Mouse (Mus musculus) stomach, embryonic 15.5 days (tissue): ENCODE data around the gene Lgr6. TPM values are rescaled to one million over a fixed set of nuclear protein-coding genes. Genes with fewer than 3 reads are reported as not detected.

Experiments used
- ATAC-seq: fragments of 200-750 bp; cut with Nextera tagmentation; 2 replicates; pipeline ENCODE4 v1.8.0; 2017; ENCODE audit warnings: low read depth, moderate number of reproducible peaks, moderate TSS enrichment; ENCODE audit not compliant: insufficient read depth, low FRiP score
- H3K27ac ChIP-seq: fragments of 300-500 bp; sonication (generic); 2 replicates; pipeline ENCODE4 v1.5.1; 2015; ENCODE audit warnings: mild to moderate bottlenecking, inconsistent platforms
- H3K27me3 ChIP-seq: fragments of 300-500 bp; sonication (generic); replicated peaks from 2 replicates; pipeline ENCODE4 v1.6.1; 2015; ENCODE audit warnings: inconsistent platforms
- H3K36me3 ChIP-seq: fragments of 300-500 bp; sonication (generic); 2 replicates; pipeline ENCODE4 v1.6.1; 2015; ENCODE audit warnings: inconsistent platforms
- H3K4me1 ChIP-seq: fragments of 300-500 bp; sonication (generic); 2 replicates; pipeline ENCODE4 v1.6.1; 2015; ENCODE audit warnings: inconsistent platforms
- H3K4me2 ChIP-seq: fragments of 300-500 bp; sonication (generic); 2 replicates; pipeline ENCODE4 v1.6.1; 2015; ENCODE audit warnings: mild to moderate bottlenecking, inconsistent platforms
- H3K4me3 ChIP-seq: fragments of 300-500 bp; sonication (generic); replicated peaks from 2 replicates; pipeline ENCODE4 v1.5.1; 2015; ENCODE audit warnings: inconsistent platforms
- H3K9ac ChIP-seq: fragments of 300-500 bp; sonication (generic); 2 replicates; pipeline ENCODE4 v1.6.1; 2015; ENCODE audit warnings: inconsistent platforms
- H3K9me3 ChIP-seq: fragments of 300-500 bp; sonication (generic); 2 replicates; pipeline ENCODE4 v1.6.1; 2016; ENCODE audit warnings: inconsistent platforms
- WGBS: fragments of 180-500 bp; shearing (Covaris S2); methylation state at CpG from one replicate; pipeline ENCODE4 v1.1.7; 2015; 5-methylcytosine and 5-hydroxymethylcytosine counted together
- polyA plus RNA-seq: library from polyadenylated mRNA; unstranded; fragments of >200 nt; fragmentation: Nextera tagmentation; extraction: Ambion mirVana; gene quantifications from 2 replicates; pipeline ENCODE4 v1.2.1, GENCODE M21; 2015

Lgr6 gene
- polyA plus RNA-seq, 1 experiment from 2014 or later = 1.6 TPM

DNA sequence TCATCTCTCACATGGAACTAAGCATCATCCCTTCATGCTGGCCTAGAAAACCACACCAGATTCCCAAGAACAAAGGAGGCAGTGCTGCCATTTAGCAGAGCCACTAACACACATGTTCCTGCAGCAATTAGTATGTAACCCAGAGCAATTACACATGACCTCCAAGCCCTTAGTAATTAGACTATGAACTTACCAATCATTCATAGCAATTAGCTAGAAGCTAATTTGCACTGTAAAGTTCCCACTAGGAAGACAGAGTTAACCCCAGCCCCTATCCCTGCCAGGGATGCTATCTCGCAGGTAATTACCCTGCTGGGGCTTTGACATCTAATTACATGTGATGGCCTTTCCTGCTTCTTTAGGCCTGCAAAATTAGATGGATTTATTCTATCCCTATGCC is 78.8 kb downstream of the Lgr6 start:
- Histone ChIP-seq H3K27me3 (no peaks in the 10 kb centered on the region), H3K36me3 (no peaks in the 10 kb centered on the region), H3K4me3 (no peak overlapping the region), H3K27ac (no peak overlapping the region), H3K9me3 (no peaks in the 10 kb centered on the region), H3K9ac (no peak overlapping the region), H3K4me2 (no peak overlapping the region), H3K4me1 (peaks cover 6% of the 10 kb centered on the region)
- ATAC-seq = no peak
- 83% methylated on average over 1 of the region's 1 CpGs for WGBS

DNA sequence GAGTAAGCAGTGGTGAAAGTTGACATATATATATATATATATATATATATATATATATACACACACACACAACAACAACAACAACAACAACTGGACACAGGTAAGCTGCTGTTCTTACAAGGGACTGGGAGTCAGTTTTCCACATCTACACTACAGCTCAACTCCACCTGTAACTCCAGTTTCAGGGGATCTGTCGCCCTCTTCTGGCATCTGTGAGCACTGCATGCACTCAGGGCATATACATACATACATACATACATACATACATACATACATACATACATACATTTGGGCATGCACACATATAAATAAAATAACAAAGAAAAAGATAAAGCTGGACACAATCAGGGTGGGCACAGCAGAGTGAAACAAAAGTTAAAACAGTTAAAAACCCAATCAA is 81.5 kb downstream of the Lgr6 start:
- Histone ChIP-seq H3K4me1 (peaks cover 28% of the 10 kb centered on the region), H3K9me3 (no peaks in the 10 kb centered on the region), H3K4me3 (no peak overlapping the region), H3K4me2 (no peak overlapping the region), H3K27me3 (no peaks in the 10 kb centered on the region), H3K36me3 (no peaks in the 10 kb centered on the region), H3K9ac (no peak overlapping the region), H3K27ac (no peak overlapping the region)
- ATAC-seq = no peak
- WGBS = 75% methylated on average over 1 of the region's 1 CpGs

DNA sequence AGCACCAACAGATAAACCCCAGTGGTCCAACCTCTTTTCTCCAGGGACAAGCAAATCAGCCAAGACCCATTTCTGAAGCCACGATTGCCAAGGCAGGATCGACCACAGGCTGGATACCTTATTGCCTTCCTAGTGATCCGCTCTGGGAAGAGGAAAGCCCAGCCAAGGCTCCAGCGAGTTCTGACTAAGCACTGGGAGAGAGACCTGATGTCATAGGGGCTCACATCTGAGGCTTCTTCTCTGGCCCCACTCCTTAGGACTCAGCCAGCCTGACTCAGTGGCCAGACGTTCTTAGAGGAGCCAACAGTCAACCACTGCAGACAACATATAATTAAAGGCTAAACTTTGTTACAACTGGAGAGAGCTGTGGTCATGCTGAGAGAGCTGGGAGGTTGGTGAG is 83.1 kb downstream of the Lgr6 start:
- H3K4me3 ChIP-seq = no peak overlapping the region
- no peaks in the 10 kb centered on the region for H3K36me3 ChIP-seq
- H3K9me3 ChIP-seq = no peaks in the 10 kb centered on the region
- H3K9ac ChIP-seq = no peak overlapping the region
- no peaks in the 10 kb centered on the region for H3K27me3 ChIP-seq
- no peak overlapping the region for H3K4me2 ChIP-seq
- no peak for ATAC-seq
- peaks cover 28% of the 10 kb centered on the region for H3K4me1 ChIP-seq
- H3K27ac ChIP-seq = no peak overlapping the region
- WGBS = 77% methylated on average over 5 of the region's 5 CpGs

GRCm38 (mm10) chr1:135020970-135021369 is 84.1 kb downstream of the Lgr6 start:
- no peaks in the 10 kb centered on the region for H3K36me3 ChIP-seq
- WGBS = 3% methylated on average over 5 of the region's 5 CpGs
- peaks cover 28% of the 10 kb centered on the region for H3K4me1 ChIP-seq
- H3K9me3 ChIP-seq = no peaks in the 10 kb centered on the region
- H3K4me2 ChIP-seq = peak overlapping the region; percentile 19; the same call in 1 of the 2 replicates
- no peak overlapping the region for H3K4me3 ChIP-seq
- no peaks in the 10 kb centered on the region for H3K27me3 ChIP-seq
- H3K9ac ChIP-seq = no peak overlapping the region
- no peak overlapping the region for H3K27ac ChIP-seq
- ATAC-seq = peak; percentile 61; the same call in 1 of the 2 replicates

- no peaks in the 10 kb centered on the region for H3K36me3 ChIP-seq
- peaks cover 28% of the 10 kb centered on the region for H3K4me1 ChIP-seq
- 0 out of 2 replicates have a peak, but pooled peaks have one; percentile 28 for ATAC-seq
- H3K27me3 ChIP-seq = no peaks in the 10 kb centered on the region
- WGBS = 52% methylated on average over 5 of the region's 5 CpGs
- no peak overlapping the region for H3K9ac ChIP-seq
- no peaks in the 10 kb centered on the region for H3K9me3 ChIP-seq
- no peak overlapping the region for H3K4me3 ChIP-seq
- 0 out of 2 replicates have a peak overlapping the region, but pooled peaks have one; percentile 19 for H3K4me2 ChIP-seq
- H3K27ac ChIP-seq = peak overlapping the region; percentile 18; the same call in 1 of the 2 replicates
These were observed 84.7 kb downstream of the Lgr6 start for GRCm38 (mm10) chr1:135020281-135020940.

DNA sequence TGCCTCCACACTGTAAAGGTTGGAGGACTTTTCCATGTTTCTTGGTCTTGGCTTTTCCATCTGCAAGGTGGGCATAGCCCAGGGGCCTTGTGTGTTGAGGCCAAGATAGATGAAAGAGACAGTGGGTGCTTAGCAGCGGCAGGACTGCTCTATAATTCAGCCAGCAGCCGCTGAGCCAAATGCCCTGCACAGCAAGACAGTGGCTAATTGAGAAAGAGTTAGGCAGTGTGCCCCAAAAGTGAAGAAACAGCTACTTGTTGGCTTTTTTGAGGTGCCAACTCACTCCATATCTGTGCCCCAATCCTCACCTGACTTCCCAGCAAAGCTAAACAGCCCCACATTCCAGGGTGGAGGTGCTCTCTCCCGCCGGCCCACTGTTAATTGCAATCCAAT is 85.3 kb downstream of the Lgr6 start:
- Histone ChIP-seq H3K4me1 (peaks cover 28% of the 10 kb centered on the region), H3K27me3 (no peaks in the 10 kb centered on the region)
- 68% methylated on average over 4 of the region's 4 CpGs for WGBS

GRCm38 (mm10) chr1:135019087-135019774 is 85.8 kb downstream of the Lgr6 start:
- H3K4me1 ChIP-seq = peaks cover 28% of the 10 kb centered on the region
- H3K27me3 ChIP-seq = no peaks in the 10 kb centered on the region
- H3K9me3 ChIP-seq = no peaks in the 10 kb centered on the region
- H3K4me2 ChIP-seq = no peak overlapping the region
- 31% methylated on average over 13 of the region's 13 CpGs for WGBS
- no peak for ATAC-seq
- no peak overlapping the region for H3K4me3 ChIP-seq
- H3K27ac ChIP-seq = no peak overlapping the region
- no peak overlapping the region for H3K9ac ChIP-seq
- no peaks in the 10 kb centered on the region for H3K36me3 ChIP-seq

More for the DNA sequence above, 85.3 kb downstream of the Lgr6 start:
- H3K9me3 ChIP-seq = no peaks in the 10 kb centered on the region
- ATAC-seq = no peak
- H3K27ac ChIP-seq = no peak overlapping the region
- H3K4me2 ChIP-seq = no peak overlapping the region
- H3K4me3 ChIP-seq = no peak overlapping the region
- no peaks in the 10 kb centered on the region for H3K36me3 ChIP-seq
- H3K9ac ChIP-seq = no peak overlapping the region

DNA sequence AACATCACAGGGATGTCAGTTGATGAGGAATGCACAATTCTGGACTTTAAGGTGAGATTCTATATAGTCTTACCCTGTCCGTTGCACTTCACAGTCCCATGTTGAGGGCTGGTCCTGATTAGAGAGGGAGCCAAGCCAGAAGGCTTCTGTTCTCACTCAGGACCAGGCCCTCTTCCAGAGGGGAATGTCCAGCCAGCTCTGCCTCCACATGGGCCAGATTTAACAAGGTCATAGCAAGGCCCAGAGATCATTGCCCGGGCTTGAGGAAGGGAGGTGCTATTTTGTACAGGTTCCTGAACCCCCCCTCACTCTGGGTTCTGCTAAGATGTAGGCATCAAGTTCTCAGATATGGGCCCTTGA is 87.4 kb downstream of the Lgr6 start:
- Histone ChIP-seq H3K27me3 (no peaks in the 10 kb centered on the region), H3K36me3 (no peaks in the 10 kb centered on the region), H3K4me2 (no peak overlapping the region), H3K4me1 (peaks cover 28% of the 10 kb centered on the region), H3K9me3 (no peaks in the 10 kb centered on the region), H3K4me3 (no peak overlapping the region), H3K9ac (no peak overlapping the region), H3K27ac (no peak overlapping the region)
- WGBS = 90% methylated on average over 2 of the region's 2 CpGs
- ATAC-seq = no peak

DNA sequence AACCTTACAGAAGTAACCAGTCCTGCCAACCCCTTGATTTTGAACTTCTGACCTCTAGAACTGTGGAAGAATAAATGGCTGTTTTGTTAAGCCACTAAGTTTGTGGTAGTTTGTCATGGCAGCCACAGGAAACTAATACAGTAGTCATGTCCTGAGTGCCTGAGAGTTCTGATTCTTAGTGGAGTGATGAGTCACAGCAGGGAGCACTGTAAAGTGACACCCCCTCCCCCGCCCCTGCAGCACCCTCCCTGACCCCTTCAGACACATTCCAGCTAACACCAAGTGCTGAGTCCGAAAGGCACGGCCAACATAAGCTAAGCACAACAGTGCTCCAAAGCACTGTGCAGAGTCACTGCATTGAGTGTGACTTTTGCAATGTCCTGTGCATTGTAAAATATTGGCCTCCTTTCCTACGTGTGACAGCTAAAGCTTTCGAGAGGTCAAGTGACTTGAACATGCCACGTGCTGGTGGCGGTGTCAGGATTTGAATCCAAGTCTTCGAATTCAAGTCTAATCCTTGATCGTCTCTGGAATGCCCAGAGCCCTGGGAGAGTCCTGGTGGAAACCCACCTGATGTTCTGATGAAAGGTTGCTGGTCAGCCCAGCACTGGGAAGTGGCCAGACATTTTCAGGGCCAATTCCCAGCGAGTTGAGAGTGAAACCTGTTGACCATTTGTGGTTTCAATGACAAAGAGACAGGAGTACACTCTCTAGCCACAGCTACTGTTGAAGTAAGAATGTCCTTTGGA is 88.0 kb downstream of the Lgr6 start:
- Histone ChIP-seq H3K27me3 (no peaks in the 10 kb centered on the region), H3K27ac (no peak overlapping the region), H3K9ac (no peak overlapping the region), H3K9me3 (no peaks in the 10 kb centered on the region), H3K4me2 (no peak overlapping the region), H3K4me3 (no peak overlapping the region), H3K4me1 (peaks cover 28% of the 10 kb centered on the region), H3K36me3 (no peaks in the 10 kb centered on the region)
- no peak for ATAC-seq
- 77% methylated on average over 10 of the region's 10 CpGs for WGBS

DNA sequence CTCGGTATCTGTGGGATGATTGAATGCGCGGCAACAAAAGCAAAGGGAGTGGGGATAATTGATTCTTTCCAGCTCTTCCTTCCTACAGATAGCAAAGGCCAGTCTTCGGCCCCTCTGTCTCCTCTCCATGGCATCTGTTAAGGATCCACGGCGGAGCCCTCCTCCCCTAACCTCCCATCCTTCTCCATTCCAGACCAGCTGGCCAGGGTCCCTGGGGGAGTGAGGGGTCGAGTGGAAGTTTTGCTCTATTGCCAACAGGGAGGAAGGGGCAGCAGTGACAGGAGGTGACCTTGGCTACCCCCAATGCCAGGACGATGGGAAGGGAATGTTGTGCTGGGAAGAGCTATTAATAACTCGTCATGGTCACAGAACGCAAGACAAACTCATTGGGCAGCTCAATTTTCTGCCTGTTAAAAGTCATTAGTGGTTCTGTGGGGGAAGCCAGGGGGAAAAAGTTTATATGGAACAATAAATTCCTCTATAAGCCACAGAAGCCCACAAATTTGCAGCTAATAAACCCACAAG is 90.1 kb downstream of the Lgr6 start:
- Histone ChIP-seq H3K4me3 (no peak overlapping the region), H3K27ac (no peak overlapping the region), H3K4me2 (no peak overlapping the region), H3K9me3 (no peaks in the 10 kb centered on the region), H3K36me3 (no peaks in the 10 kb centered on the region), H3K9ac (no peak overlapping the region), H3K27me3 (no peaks in the 10 kb centered on the region), H3K4me1 (peaks cover 11% of the 10 kb centered on the region)
- ATAC-seq = no peak
- 52% methylated on average over 10 of the region's 10 CpGs for WGBS

- 84% methylated on average over 9 of the region's 9 CpGs for WGBS
- no peak for ATAC-seq
- Histone ChIP-seq H3K27ac (no peak overlapping the region), H3K36me3 (no peaks in the 10 kb centered on the region), H3K4me1 (no peaks in the 10 kb centered on the region), H3K4me3 (no peak overlapping the region), H3K9me3 (no peaks in the 10 kb centered on the region), H3K4me2 (no peak overlapping the region), H3K9ac (no peak overlapping the region), H3K27me3 (no peaks in the 10 kb centered on the region)
These were observed 92.6 kb downstream of the Lgr6 start for GRCm38 (mm10) chr1:135012472-135012871.

GRCm38 (mm10) chr1:135011912-135012311 is 93.2 kb downstream of the Lgr6 start:
- no peak for ATAC-seq

More at GRCm38 (mm10) chr1:135011912-135012311, 93.2 kb downstream of the Lgr6 start:
- H3K27ac ChIP-seq = no peak overlapping the region
- no peaks in the 10 kb centered on the region for H3K4me1 ChIP-seq
- no peaks in the 10 kb centered on the region for H3K9me3 ChIP-seq
- WGBS = 92% methylated on average over 5 of the region's 5 CpGs
- H3K27me3 ChIP-seq = no peaks in the 10 kb centered on the region
- H3K9ac ChIP-seq = no peak overlapping the region
- H3K4me3 ChIP-seq = no peak overlapping the region
- no peak overlapping the region for H3K4me2 ChIP-seq
- H3K36me3 ChIP-seq = no peaks in the 10 kb centered on the region
